Mouse (Mus musculus) bone marrow, adult 2 months (tissue): ENCODE measurements around the gene Plekhh3. TPM values are rescaled to one million over a fixed set of nuclear protein-coding genes. Genes with fewer than 3 reads are reported as not detected.

ENCODE experiments used
- H3K27ac ChIP-seq: fragments of 200-500 bp; 2 replicates; pipeline ENCODE4 v1.5.1; 2012; ENCODE audit warnings: low read depth, mild to moderate bottlenecking, control low read depth, inconsistent platforms, low read length; ENCODE audit not compliant: control insufficient read depth, poor library complexity, insufficient read depth
- H3K4me1 ChIP-seq: fragments of 200-500 bp; 2 replicates; pipeline ENCODE4 v1.6.1; 2011; ENCODE audit warnings: low read length; ENCODE audit not compliant: control insufficient read depth, insufficient read depth
- H3K4me3 ChIP-seq: fragments of 200-500 bp; replicated peaks from 2 replicates; pipeline ENCODE3; 2011; ENCODE audit warnings: mild to moderate bottlenecking, low read depth, low read length, control low read depth; ENCODE audit not compliant: control insufficient read depth
- CTCF ChIP-seq: fragments of 200-500 bp; IDR thresholded peaks from 2 replicates; pipeline ENCODE4 v1.5.1; 2011; ENCODE audit warnings: low read length, control low read depth; ENCODE audit not compliant: control insufficient read depth, insufficient read depth
- POLR2A ChIP-seq: fragments of 200-500 bp; IDR thresholded peaks from 2 replicates; pipeline ENCODE4 v1.6.1; 2011; ENCODE audit warnings: low read depth, mild to moderate bottlenecking, control low read depth, low read length, borderline replicate concordance; ENCODE audit not compliant: control insufficient read depth
- WGBS: fragments of 180-500 bp; shearing (Covaris S2); methylation state at CpG from one replicate; pipeline ENCODE4 v1.1.7; 2018; 5-methylcytosine and 5-hydroxymethylcytosine counted together
- polyA plus RNA-seq: library from polyadenylated mRNA; stranded (reverse); fragments of >200 nt; gene quantifications from 2 replicates; pipeline ENCODE4 v1.2.4, GENCODE M21; 2011; ENCODE audit warnings: low replicate concordance; ENCODE audit not compliant: missing spikeins, insufficient read depth, insufficient read length

Gene Plekhh3
- polyA plus RNA-seq, 1 experiment: 2.1 TPM

DNA sequence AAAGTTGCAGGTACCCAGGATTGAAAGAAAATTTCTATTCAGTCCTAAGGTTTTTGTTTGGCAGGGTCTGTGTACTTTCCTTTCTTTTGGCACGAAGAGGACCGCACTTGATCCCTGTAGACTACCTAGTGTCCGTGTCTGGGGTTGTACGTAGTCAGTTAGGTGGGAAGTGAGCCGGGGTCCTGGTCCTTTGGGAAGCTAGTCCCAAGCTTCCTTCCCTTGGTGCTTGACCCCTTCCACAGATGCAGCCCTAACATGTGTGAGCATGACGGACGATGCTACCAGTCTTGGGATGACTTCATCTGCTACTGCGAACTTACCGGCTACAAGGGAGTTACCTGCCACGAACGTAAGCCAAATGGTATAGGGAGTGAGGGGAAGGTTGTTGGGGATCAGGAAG, 10.8 kb upstream of the Plekhh3 start:
- H3K4me3 ChIP-seq: no peak overlapping the region
- no peak overlapping the region for H3K27ac ChIP-seq
- H3K4me1 ChIP-seq: no peaks in the 10 kb centered on the region; the same call in 1 of the 2 replicates
- 88% methylated on average over 11 of the region's 11 CpGs for WGBS
- no peak for TF ChIP-seq CTCF
- TF ChIP-seq POLR2A: no peak

DNA sequence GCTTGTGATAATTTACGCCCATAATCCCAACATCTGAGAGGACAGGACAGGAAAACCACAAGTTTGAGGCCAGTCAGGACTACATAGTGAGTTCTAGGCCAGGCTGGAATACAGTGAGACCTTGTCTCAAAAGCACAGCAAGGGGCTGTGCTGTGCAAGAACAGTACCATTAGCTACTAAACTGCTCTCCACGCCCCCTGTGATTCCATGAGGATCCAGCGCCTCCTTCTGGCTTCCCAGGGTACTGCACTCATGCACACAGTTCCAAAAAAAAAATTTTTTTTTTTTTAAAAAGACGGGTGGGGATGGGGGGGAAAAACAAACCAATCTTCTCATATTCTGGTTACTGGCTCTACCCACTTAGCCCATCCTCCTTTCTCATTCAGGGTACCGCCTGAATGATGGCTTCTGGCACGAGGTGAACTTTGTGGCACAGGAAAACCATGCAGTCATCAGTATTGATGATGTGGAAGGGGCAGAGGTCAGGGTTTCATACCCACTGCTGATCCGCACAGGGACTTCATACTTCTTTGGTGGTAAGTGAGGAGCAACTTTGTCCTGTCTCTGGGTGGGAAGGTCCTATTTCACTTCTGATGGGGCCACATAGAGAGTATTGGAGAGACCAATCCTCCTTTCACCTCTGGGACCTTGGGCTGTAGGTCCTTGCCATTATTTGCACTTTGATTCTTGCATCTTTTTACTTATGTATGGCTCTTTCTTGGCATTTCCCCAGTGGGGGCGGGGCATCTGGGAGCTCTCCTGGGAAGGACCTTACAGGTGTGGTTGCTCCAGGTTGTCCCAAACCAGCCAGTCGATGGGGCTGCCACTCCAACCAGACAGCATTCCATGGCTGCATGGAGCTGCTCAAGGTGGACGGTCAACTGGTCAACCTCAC, 9.9 kb upstream of the Plekhh3 start:
- 42% methylated on average over 10 of the region's 10 CpGs for WGBS
- TF ChIP-seq CTCF (peak; percentile 68), POLR2A (no peak)

DNA sequence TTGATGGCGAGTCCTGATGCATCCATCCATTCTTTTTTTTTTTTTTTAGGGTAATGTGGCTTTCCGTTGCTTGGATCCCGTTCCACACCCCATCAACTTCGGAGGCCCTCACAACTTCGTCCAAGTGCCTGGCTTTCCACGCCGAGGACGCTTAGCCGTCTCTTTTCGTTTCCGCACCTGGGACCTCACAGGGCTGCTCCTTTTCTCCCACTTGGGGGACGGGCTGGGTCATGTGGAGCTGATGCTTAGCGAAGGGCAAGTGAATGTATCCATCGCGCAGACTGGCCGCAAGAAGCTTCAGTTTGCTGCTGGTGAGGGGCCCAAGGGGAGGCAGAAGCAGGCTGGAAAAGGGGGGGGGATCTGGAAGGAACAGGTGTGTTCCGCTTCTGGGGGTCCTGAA, 9.1 kb upstream of the Plekhh3 start:
- Histone ChIP-seq H3K27ac (no peak overlapping the region), H3K4me3 (no peak overlapping the region), H3K4me1 (no peaks in the 10 kb centered on the region; the same call in 1 of the 2 replicates)
- WGBS: 81% methylated on average over 17 of the region's 17 CpGs
- TF ChIP-seq CTCF (no peak), POLR2A (no peak)

More for the DNA sequence above, 9.9 kb upstream of the Plekhh3 start:
- H3K4me3 ChIP-seq: no peak overlapping the region
- no peak overlapping the region for H3K27ac ChIP-seq
- no peaks in the 10 kb centered on the region; the same call in 1 of the 2 replicates for H3K4me1 ChIP-seq

DNA sequence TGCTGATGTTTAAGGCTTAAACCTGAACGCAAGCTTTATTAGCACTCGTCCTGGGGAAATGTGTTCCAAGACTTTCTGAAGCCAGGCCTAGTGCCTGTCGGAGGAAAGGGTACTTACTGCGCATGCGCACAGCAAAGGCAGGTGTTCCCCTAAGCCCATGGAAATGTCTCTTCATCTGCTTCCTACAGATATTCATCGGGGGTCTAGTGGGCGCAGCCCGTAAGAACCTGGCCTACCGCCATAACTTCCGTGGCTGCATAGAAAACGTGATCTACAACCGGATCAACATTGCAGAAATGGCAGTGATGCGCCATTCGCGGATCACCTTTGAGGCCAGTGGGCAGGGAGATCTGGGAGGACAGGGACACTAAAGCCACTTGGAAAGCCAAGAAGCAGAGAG, 8.2 kb upstream of the Plekhh3 start:
- TF ChIP-seq CTCF: no peak
- no peak for TF ChIP-seq POLR2A
- no peaks in the 10 kb centered on the region; the same call in 1 of the 2 replicates for H3K4me1 ChIP-seq
- 75% methylated on average over 15 of the region's 15 CpGs for WGBS
- H3K27ac ChIP-seq: no peak overlapping the region
- no peak overlapping the region for H3K4me3 ChIP-seq

DNA sequence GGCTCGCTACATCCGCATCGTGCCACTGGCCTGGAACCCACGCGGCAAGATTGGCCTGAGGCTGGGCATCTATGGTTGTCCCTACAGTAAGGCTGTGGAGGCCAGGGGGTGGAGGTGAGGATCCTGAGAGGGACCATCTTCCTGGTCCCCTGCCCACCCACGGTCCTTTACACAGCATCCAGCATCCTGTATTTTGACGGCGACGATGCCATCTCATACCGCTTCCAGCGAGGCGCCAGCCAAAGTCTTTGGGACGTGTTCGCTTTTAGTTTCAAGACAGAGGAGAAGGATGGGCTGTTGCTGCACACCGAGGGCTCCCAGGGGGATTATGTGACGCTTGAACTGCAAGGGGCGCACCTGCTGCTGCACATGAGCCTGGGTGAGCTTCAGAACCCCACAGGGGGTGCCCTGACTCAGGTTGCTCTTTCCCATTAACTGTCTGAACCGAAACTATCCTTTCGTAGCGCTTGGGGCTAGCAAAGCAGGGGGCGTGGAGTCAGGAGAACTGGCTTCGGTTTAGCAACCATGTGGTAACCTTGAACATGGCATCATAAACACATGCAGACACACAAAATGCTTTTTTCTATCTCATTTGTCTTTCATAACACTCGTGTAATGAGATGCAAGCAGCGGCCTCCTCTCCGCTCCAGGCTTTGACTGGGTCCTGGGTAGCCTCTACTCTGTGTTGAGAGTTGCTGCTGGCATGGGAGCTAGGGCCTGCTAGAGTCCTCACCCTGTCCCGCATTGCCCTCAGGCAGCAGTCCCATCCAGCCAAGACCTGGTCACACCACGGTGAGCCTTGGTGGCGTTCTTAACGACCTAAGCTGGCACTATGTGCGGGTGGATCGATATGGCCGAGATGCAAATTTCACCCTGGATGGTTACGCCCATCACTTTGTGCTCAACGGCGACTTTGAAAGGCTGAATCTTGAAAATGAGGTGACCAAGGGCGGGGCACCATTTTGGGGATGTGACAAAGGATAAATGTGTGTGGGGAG, 7.2 kb upstream of the Plekhh3 start:
- no peaks in the 10 kb centered on the region; the same call in 1 of the 2 replicates for H3K4me1 ChIP-seq
- no peak overlapping the region for H3K4me3 ChIP-seq
- TF ChIP-seq CTCF (no peak), POLR2A (no peak)
- 65% methylated on average over 36 of the region's 36 CpGs for WGBS
- no peak overlapping the region for H3K27ac ChIP-seq

DNA sequence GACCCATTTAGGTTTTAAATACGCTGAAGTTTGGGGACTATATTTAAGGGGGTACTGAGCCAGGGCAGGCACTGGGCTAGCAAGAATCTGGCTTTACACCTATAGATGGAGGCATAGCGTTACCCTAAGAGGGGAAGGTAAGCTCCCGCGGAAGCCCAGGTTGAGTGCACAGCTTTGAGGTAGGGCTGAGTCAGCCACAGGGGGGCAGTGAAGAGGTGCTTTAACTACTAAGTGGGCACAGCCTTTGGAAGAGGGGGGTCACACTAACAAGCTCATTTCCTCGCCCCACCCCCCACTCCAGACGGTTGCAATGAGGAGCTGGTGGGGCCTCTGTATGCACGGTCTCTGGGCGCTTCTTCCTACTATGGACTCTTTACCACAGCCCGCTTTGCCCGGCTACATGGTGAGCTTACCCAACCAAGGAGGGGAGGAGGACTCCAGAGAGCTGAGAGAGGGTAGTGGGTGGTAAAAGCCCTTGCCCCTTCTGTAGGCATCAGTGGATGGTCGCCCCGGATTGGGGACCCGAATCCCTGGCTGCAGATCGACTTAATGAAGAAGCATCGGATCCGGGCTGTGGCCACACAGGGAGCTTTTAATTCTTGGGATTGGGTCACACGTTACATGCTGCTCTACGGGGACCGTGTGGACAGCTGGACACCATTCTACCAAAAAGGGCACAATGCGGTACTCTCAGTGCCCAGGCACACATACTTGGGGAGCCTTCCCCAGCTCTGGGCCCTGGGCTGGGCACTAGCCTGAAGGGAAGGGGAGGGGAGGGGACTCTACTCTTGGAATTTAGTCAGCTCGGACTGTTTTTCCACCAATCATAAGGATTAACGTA, 6.0 kb upstream of the Plekhh3 start:
- Histone ChIP-seq H3K4me1 (peaks cover 2% of the 10 kb centered on the region; the same call in 1 of the 2 replicates), H3K27ac (no peak overlapping the region), H3K4me3 (no peak overlapping the region)
- TF ChIP-seq CTCF: peak; percentile 63
- no peak for TF ChIP-seq POLR2A
- WGBS: 35% methylated on average over 22 of the region's 22 CpGs

DNA sequence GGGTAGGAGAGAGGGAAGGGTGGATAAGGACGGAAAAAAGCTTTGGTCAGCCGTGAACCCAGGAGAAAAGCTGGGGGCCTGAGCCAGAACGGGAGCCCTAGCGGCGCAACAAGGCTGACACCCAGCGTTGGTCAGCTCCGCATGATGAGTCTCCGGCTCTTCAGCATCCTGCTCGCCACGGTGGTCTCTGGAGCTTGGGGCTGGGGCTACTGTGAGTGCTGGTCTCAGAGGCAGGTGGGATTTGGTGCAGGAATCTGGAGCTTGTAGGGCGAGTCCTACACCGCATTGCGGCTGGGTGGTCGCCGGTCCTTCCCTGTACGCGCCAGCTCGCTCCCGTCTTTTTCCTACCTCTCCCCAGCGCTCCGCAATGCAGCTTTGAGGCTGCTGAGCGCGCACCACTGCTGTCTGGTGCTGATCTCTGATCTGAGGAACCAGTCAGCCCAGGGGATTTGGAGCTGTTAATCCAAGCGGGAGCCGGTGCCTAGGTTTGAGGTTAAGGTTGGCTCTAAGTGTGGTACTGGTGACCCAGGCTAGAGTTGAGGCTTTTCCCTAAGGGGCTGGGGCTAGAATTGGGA, 5.1 kb upstream of the Plekhh3 start:
- TF ChIP-seq POLR2A (no peak), CTCF (0 out of 2 replicates have a peak, but pooled peaks have one; percentile 13)
- H3K4me3 ChIP-seq: no peak overlapping the region
- peaks cover 2% of the 10 kb centered on the region; the same call in 1 of the 2 replicates for H3K4me1 ChIP-seq
- 5% methylated on average over 25 of the region's 25 CpGs for WGBS
- no peak overlapping the region for H3K27ac ChIP-seq
